Mouse (Mus musculus): ENCODE measurements around the gene Tmem131. TPM values are rescaled to one million over a fixed set of nuclear protein-coding genes. Genes with fewer than 3 reads are reported as not detected.
"Not testable (repeated sequence)": the region's sequence is repeated elsewhere in the genome, so short reads cannot be mapped to it uniquely, and the experiment has no call there.

Gene Tmem131
- total RNA-seq, 2 experiments from 2014 or later, result 79.6 to 82.0 TPM

DNA sequence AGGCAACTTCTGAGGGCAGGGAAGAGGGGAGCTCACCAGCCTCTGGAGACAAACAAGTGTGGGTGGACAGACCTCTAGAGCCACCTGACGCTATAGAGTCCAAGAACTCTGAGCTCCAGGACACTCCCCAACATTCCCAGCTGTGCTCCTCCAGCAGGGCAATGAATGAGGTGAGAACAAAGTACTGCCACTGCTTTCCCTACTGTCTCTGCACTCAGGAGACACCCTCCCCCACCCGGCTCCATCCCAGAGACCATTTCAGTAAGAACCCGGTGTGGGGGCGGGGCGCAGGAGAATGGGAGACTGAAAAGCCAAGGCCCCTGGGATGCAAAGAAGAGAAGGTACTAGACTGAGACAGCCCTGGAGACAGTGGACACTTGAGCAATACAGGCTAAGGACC is 98.4 kb downstream of the Tmem131 start:
- intact Hi-C loops (cut with DNase I), result no loop called here
- no peak for DNase-seq

DNA sequence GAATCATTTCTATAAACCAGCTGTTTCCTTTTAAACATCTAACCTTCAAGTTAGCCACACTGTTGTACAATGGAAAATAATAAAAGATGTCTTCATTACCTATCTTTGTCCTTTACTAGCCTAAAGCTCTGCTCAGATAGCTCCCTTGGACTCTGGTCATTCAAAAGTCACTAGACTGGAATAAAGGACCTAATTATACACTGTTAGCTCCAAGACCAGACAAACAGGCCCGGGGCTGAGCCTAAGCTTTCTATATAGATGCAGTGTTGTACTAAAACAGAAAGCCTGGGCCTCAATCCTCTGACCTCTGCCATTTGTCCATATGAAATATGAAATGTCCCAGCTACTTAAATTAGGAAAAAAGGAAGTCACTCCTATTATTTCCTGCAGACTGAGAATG is 101.7 kb downstream of the Tmem131 start:
- DNase-seq, result no peak
- intact Hi-C loops (cut with DNase I), result no loop called here

DNA sequence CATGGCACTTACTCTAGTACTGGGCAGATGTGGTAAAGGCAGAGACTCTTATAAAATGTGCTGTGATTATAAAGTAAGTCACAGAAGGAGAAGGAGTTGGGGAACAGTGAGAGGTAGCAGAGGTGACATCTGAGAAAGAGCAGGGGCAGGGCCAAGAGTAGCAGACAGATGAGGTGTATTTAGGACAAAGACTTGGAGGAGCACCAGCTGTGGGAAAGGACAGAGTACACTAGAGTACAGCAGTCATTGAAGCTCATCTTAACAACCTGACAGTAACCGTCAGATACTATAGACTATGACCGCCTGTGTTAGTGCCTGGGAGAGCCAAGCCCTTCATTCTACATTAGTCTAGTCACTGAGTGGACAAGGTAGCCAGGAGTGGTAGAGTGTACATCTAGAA is 102.5 kb downstream of the Tmem131 start:
- intact Hi-C loops (cut with DNase I), result no loop called here
- DNase-seq, result no peak

DNA sequence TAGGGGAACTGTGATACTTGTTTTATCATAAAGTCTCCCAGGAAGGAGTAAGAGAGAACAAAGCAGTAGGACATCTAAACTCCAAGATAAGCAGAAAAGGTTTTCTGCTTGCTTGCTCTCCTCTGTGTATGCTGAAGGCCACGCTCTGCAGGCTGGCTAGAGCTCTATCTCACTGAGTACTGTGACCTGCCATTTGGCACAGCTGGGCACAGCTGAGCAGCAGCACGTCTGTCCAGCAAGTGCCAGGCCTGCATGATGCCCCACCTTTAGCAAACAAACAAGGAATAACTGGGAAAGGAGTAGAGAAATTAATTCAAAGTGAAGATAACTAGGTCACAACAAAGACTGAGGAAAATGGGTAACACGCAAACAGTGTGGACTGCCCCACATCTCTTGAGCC is 103.6 kb downstream of the Tmem131 start:
- intact Hi-C loops (cut with DNase I), result loop anchor here (10.0 kb wide), 1 partner anchor 95 kb away; no protein-coding TSS in a partner anchor
- DNase-seq, result no peak

DNA sequence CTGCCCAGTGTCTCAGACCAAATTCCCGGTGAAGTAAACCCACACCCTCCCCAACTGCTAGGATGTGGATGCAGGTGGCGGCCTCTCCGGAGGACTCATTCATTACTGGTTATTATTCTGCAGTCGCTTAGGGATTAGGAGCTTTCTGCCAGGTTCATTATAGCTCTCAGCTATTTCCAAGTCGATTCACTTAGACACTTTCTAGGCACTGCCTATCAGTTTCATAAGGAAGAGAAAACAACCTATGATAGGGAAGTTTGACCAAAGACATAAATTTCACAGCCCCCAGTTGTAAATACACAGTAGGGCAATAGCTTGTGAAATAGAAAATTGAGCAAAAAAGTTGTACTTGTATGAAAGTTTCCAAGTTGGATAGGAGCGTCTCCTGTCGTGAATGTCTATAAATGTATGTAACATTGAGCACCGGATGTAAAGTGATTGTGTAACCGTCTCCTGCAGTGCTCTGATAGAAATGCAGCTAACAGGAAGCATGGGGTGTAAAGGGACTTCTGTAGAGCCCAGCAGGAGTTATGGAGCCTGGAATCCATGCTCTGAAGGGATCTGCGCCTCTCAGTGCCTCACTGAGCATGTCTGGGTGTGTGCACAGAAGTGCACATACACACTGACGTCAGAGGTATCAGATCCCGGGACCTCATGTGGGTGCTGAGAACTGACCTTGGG is 107.1 kb downstream of the Tmem131 start:
- no peak for DNase-seq
- intact Hi-C loops (cut with DNase I), result loop anchor here (10.0 kb wide), 1 partner anchor 98 kb away; no protein-coding TSS in a partner anchor

DNA sequence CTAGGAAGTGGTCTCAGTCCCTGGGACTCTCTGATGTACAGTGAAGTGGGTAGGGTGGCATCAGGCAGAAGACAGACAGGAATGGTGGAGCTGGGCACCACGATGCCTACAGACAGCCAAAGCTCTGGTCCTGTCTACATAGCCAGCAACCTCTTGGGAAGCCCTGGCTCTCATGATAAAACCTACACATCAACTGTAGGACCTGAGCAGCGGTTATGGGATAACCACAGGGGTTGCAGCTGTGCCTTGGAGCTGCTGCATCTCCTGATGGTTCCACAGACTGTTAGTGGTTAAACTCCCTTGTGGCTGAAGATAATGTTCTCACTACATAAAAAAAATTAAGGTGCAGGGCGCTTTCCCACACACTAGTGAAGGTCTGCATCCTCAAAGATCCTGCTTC is 107.9 kb downstream of the Tmem131 start:
- intact Hi-C loops (cut with DNase I), result loop anchor here (10.0 kb wide), 1 partner anchor 99 kb away; no protein-coding TSS in a partner anchor
- DNase-seq, result no peak

DNA sequence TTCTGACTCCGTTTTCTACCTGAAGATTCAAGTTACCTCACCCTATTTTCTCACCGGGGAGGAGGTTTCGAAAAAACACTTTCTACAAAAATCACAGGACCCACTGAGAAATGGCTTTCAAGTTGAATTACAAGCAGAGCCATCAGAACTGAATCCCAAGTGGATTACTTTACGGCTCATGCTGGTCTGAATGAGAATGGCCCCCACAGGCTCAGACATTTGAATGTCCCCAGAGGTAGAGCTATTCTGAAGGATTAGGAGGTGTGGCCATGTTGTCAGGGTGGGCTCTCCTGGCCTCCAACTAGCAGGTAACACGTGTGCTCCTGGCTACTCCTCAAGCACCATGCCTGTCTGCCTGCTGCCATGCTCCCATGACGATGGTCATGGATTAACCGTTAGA is 109.4 kb downstream of the Tmem131 start:
- intact Hi-C loops (cut with DNase I), result loop anchor here (10.0 kb wide), 1 partner anchor 101 kb away; no protein-coding TSS in a partner anchor
- DNase-seq, result no peak

DNA sequence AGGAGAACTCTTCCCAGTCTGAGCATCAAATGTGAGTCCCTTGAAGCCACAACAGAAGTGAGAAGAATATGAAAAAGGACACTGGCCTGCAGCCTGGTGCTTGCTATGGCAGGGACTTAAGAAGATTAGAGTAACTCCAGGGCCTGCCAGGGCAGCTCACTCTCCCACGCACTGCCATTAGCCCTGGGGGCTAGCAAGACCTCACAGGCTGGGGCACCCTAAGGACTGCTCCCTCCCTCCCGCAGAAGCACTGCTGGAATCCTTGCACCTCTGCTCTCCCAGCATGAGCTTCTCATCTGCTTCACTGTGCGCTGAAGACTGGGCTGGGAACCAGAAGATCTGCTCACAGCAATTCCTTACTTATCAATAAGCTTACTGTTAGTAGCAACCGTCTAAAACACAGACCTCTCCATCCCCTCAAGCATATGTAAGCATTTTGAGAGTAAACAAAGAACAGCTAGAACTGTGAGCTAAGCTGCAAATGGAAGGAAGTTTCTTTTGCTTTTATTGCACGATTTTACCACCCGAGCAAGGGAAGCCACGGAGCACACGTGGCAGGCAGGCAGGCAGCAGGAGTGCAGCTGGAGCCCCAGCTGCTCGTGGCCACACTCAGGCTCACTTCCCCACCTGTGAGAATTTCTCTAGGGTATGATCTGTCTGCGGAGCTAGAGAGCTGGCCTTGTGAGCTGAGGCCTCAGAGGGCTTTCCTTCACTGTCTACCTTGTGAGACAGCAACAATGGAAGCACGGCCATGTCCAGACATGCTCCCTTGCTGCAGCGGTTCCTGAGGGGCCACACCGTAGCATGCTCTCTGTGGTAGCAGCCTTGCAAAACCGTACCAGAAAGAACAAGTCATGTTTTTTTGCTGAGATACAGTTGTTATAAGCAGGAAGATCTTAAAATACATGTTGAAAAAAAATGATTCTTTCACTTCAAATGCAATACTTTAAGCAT is 112.3 kb downstream of the Tmem131 start:
- intact Hi-C loops (cut with DNase I), result loop anchor here (10.0 kb wide), 1 partner anchor 104 kb away; no protein-coding TSS in a partner anchor
- DNase-seq, result no peak

DNA sequence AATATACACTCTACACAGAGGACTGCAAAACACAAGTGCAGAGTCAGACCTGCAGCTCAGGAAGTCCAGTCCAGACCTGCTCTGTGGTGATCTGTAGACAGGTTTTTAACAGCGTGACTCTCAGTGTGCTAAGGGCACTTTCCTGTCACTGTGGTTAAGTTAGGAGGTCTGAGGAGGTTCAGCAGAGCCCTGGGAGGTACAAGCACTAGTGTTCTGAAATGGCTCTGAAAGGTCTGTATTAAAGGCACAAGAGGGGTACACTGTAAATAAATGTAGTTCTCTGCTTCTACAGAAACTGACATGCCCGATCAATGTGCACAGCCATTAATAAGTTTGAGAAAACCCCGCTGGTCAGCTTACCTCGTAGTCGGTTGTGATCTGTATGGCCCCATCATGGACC is 119.1 kb downstream of the Tmem131 start:
- intact Hi-C loops (cut with DNase I), result no loop called here
- no peak for DNase-seq

DNA sequence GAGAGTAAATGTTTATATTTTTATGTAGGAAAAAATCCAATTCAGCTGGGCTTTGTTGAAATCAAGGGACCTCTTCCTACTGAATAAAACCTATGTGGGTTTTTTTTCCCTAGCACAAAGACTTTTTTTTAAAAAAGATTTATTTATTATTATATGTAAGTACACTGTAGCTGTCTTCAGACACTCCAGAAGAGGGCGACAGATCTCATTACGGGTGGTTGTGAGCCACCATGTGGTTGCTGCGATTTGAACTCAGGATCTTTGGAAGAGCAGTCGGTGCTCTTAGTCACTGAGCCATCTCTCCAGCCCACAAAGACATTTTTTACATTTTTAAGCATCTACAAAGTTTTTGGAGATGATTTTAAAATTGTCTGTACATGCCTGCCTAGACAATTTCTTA is 121.5 kb downstream of the Tmem131 start:
- DNase-seq; intact Hi-C loops (cut with DNase I): not testable (repeated sequence)

DNA sequence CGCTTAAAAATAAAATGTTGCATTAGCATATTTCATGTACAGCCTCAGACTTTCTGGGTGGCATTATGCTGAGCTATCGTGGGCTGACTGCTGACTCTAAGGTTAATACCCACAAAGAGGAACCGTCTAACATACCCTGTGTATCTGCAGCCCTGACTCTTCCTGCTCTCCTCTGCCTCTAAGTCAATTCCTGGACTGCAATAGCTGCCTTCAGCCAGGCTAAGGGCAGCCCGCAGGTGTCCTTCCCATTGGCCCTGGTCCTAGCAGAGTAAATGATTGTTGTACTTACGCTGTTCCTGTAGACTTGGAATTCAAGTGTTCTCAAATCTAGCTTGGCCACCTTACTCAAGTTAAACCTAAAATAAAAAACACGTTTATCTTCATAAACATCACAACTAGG is 128.3 kb downstream of the Tmem131 start:
- intact Hi-C loops (cut with DNase I), result no loop called here
- DNase-seq, result no peak

DNA sequence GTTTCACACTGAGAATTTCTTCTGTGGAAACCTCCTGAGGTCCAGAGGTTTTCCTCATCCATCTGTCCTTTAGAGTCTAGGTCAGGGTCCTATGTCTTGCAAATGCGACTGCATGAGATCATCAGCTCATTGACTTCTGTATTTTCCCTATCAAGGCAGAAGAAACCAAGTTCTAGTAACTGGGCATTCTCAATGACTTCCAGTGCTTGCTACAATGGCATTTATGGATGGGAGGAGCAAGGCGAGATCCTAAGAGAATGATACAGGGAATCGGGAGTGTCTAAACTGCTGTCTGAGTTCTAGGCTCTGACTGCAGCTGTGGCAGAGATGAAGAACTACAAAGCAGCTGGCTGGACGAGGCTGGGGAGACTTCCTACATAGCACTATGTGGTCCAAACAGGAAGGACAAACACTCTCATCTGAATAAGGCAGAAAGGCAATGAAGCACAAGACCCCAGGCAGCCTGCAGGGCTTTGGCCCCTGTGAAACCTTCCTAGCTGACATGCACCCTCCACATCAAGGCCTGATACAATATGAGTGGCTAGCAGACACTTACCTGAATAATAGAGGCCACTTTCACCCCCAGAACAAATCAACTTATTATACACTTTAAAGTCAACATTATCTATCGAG is 129.1 kb downstream of the Tmem131 start:
- no peak for DNase-seq
- intact Hi-C loops (cut with DNase I), result no loop called here

DNA sequence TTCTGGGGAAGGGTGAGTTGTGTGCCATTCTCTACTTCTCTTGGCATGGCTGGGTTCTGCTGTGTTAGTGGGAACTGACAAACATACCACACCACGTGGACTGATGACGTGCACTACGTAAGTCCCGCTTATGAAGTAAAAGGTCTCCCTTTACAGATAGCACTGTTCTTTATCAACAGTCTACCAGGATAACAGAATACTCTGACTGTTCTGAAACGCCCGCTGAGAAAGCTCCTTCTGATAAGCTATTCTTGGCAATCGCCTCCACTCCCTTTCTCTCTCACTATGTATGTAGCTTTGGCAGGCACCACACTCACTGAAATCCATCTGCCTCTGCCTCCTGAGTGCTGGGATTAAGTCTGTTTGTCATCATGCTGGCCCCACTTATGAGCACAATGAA is 130.1 kb downstream of the Tmem131 start:
- no peak for DNase-seq
- intact Hi-C loops (cut with DNase I), result no loop called here

DNA sequence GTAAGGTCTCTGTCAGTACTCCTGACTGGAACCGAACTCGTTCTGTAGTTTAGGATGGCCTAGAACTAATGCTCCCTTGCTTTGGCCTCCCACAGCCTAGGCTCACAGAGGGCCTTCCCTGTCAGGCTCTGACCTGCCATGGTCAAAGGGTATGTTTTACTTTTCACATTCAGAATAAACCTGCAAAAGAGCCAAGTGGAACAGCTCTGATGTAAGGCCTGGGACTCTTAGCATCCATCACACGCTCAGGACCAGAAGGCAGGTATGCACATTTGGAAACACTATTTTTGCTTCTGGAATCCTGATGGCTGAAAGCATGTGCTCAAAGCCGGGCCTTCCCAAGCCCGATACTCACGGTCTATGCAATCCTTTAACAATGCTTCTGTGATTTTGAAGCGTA is 131.7 kb downstream of the Tmem131 start:
- no peak for DNase-seq
- intact Hi-C loops (cut with DNase I), result no loop called here

DNA sequence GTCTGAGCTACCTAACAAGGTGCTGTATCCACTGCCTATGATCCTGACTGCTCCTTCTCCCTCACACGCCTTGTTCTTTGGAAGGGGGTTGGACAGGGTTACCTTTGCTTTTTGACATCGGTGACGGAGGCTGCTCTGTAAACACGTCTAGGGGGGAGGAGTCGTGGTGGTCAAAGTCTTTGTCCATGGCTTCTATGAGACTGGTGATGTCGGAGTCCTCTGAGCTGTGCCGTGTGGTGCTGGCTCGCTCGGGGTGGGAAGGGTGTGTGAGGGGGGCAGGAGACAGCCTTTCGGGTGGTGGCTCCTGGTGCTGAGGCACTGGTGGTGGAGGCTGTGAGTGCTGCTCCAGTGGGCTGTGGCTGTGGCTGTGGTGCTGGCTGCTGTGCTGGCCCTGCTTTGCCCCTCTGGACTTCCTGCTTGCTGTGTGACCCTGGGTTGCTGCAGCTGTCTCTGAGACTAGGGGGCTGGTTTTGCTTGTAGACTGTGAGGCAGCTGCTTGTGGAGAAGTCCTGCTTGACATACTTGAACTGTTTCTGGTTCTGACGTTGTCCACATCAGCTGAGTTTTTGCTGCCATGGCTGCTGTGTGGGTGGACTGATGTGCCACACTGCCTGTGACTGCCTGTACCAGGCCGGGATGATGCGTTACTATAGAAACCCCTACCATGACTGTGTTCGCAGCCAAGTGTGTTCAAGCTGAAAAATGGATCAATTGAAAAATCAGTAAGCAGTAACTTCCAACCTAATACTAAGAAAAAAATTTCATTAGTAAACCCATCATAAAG is 135.5 kb downstream of the Tmem131 start:
- no peak for DNase-seq
- intact Hi-C loops (cut with DNase I), result no loop called here

DNA sequence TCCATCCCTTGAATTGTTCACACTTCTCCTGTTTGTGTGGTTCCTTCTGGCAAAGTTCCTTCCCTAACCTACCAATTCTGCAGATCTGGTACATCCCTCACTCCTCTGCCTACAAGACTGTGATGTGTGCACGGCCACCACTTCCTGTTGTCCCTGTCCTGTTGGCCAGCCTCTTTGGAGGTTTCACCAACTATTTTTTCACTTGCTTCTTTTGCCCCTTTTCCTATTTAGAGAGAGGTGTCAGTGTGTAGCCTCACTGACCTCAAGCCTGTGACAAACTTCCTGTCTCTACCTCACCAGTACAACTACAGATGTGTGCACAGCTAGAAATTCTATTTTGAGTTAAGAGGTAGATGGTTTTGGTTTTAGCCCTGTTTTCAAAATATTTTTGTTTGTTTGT is 136.4 kb downstream of the Tmem131 start:
- no peak for DNase-seq
- intact Hi-C loops (cut with DNase I), result no loop called here

DNA sequence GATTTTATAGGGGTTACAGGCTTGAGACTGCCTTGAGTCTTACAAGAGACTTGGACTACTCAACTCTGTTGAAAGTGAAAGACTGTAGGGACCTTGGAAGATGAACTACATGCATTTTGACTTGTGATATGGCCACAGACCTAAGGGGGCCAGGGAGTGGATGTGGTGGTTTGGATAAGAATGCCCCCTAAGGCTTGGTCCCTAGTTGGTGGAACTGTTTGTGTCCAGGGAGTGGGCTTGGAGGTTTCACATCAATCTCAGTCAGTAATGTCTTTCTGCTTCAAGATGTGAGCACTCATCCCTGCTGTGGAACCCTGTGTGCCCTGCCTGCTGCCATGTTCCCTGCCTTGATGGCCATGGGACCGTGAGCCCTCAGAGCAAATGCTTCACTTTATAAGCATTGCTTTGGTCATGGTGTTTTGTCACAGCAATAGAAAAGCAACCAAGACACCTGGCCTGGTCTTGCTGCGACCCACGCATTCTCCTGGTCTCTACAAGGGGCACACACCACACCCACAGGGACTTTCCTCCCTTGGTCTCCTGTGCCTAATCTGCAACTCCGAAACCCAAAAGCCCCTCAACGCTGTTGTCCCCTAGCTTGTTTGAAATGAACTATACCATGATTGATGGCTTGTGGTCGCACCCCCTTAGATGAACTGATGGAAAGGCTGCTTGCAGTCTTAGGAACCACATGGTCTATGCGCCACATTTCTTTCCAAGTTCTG is 137.1 kb downstream of the Tmem131 start:
- intact Hi-C loops (cut with DNase I), result no loop called here
- no peak for DNase-seq

DNA sequence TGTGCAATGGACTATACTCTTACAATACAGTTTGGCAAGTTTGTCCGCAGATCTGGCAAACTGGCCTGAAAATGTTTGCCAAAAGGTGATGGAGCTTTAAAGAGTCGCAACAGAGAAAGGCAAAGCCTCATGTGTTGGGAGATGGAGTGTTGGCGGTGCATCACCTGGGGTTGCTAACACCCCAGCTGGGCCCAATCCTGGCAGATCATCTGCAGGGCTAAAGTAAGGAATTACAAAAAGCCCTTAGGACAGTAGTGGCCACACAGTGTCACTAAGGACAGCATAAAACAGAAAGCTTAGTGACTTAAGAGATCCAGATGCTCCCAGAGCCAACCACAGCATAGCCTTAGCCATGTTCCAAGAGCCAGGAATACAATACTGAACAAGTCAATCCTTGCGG is 138.6 kb downstream of the Tmem131 start:
- DNase-seq, result no peak
- intact Hi-C loops (cut with DNase I), result no loop called here

DNA sequence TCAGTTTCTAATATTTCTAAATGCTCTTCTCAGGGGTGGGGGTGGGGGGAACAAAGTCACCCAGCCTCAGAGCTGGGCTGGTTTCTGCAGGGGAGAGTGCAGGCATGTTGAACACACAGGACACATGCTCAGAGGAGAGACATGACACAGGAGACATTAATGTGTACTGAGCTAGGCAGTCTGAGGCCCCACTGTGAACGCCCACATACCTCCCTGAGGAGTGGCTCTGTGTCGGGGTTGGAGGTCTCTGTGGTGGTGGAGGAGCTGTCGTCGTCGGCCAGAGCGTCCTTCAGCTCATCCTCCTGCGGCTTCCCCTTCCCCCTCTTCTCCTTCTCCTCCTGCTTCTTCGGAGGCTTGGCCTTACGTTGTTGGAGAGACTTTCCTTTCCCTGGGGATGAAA is 139.2 kb downstream of the Tmem131 start:
- DNase-seq, result no peak
- intact Hi-C loops (cut with DNase I), result no loop called here
